Comparison of ENCODE assay signal across 8 mouse cellular contexts in the genomic region with DNA sequence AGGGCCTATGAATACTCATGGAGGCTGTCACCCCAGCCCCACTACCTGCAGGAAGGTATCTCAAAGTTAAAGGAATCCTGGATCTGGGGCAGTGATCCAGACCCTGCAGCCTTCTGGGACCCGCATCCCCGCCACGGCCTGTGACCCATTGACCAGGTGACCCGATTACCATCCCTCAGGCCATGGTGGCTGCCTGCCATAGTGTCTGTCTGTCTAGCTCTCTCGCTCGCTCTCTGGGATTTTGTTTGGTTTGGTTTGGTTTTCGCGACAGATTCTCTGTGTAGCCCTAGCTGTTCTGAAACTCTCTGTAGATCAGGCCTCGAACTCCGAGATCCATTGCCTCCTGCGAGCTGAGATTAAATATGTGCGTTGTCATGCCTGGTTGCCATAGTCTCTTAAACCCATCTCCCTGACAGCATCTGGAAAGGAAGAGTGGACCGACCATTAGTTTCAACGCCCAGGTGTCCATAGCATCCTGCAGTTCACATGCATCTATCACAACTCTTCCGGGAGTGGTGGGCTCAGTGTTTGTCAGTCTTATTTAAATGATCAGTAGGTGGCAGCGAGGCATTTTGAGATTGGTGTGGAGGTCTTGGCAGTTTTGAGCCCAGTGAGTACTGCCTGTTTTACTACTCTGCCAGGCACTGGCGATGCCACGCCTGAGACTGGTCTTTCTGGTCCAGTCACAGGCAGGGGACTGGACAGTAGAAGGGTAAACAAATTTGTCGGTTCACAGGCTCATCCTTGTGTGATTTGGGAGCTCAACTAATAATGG. TPM values are rescaled to one million over a fixed set of nuclear protein-coding genes. Genes with fewer than 3 reads are reported as not detected.
A peak's percentile ranks its signal among the peaks of the same experiment; 100 is the strongest.
DNase-seq lines count a peak whose midpoint lies in the region; ATAC-seq and TF ChIP-seq lines count a peak whose summit lies in the region.

No protein-coding gene starts in this region.

- peaks cover 12% of the 10 kb centered on the region for H3K36me3 ChIP-seq in ES-E14 (ENCODE audit: control insufficient read depth, insufficient read depth, low read length, poor library complexity, severe bottlenecking)
- H3K36me3 ChIP-seq in embryonic facial prominence, embryonic 10.5 days (replicated peaks) = peaks cover 50% of the 10 kb centered on the region
- H3K36me3 ChIP-seq in hindbrain, embryonic 15.5 days = peaks cover 12% of the 10 kb centered on the region; the same call in 1 of the 2 replicates

- H3K27ac ChIP-seq in ES-E14 (ENCODE audit: insufficient read depth, low read depth, low read length, poor library complexity, severe bottlenecking) = peak overlapping the region; percentile 55
- H3K27ac ChIP-seq in embryonic facial prominence, embryonic 10.5 days (replicated peaks) = peak overlapping the region; percentile 89
- H3K27ac ChIP-seq in hindbrain, embryonic 15.5 days (replicated peaks) = peak overlapping the region; percentile 90

- in situ Hi-C loops in ES-E14 (cut with MboI; ENCODE audit: low sequenced_read_pairs in 2 of 2, unreplicated experiment in 2 of 2) = no loop called here

- peak overlapping the region; percentile 82 for H3K9ac ChIP-seq in ES-E14 (ENCODE audit: insufficient read depth, low read depth, low read length, poor library complexity, severe bottlenecking)
- H3K9ac ChIP-seq in hindbrain, embryonic 15.5 days = peak overlapping the region; percentile 70

- no peaks in the 10 kb centered on the region for H3K27me3 ChIP-seq in embryonic facial prominence, embryonic 10.5 days (replicated peaks; ENCODE audit: low read depth, poor library complexity, severe bottlenecking)
- H3K27me3 ChIP-seq in hindbrain, embryonic 15.5 days = no peaks in the 10 kb centered on the region

- H3K4me3 ChIP-seq in ES-E14 (ENCODE audit: insufficient read depth in 1 of 2, low read depth in 1 of 2, low read length in 2 of 2, poor library complexity in 1 of 2, severe bottlenecking in 1 of 2) = peak overlapping the region; percentile 77 to 78
- H3K4me3 ChIP-seq in embryonic facial prominence, embryonic 10.5 days = peak overlapping the region; percentile 94
- H3K4me3 ChIP-seq in hindbrain, embryonic 15.5 days = peak overlapping the region; percentile 63

- 23% methylated on average over 19 of the region's 19 CpGs for WGBS in embryonic facial prominence, embryonic 10.5 days
- 19% methylated on average over 19 of the region's 19 CpGs for WGBS in hindbrain, embryonic 15.5 days

- no peak for ATAC-seq in hindbrain, embryonic 15.5 days (ENCODE audit: low FRiP score, low read depth)
- peak; percentile 1; the same call in 1 of the 2 replicates for ATAC-seq in megakaryocyte progenitor cell, adult 5-6 weeks (replicated peaks; ENCODE audit: poor library complexity)

- no peaks in the 10 kb centered on the region for H3K9me3 ChIP-seq in ES-E14 (ENCODE audit: control insufficient read depth, insufficient read depth, low read depth, low read length)
- no peaks in the 10 kb centered on the region for H3K9me3 ChIP-seq in embryonic facial prominence, embryonic 10.5 days
- no peaks in the 10 kb centered on the region for H3K9me3 ChIP-seq in hindbrain, embryonic 15.5 days

- peaks cover 12 to 16% of the 10 kb centered on the region in 2 experiments; a peak in 3 of 4 replicates for H3K4me1 ChIP-seq in ES-E14 (ENCODE audit: control insufficient read depth in 2 of 2, insufficient read depth in 2 of 2, low read length in 2 of 2, poor library complexity in 1 of 2)
- peaks cover 50% of the 10 kb centered on the region for H3K4me1 ChIP-seq in embryonic facial prominence, embryonic 10.5 days
- H3K4me1 ChIP-seq in hindbrain, embryonic 15.5 days (replicated peaks) = peaks cover 46% of the 10 kb centered on the region

- DNase-seq in kidney, adult 11 months = peak; percentile 30
- no peak for DNase-seq in kidney, adult 18-20 months
- no peak for DNase-seq in ES-E14 (ENCODE audit: low read depth, low spot score)
- peak; percentile 17 for DNase-seq in embryonic facial prominence, embryonic 10.5 days (ENCODE audit: low spot score)
- no peak for DNase-seq in ovary, postnatal 14 days (ENCODE audit: low spot score)
- DNase-seq in left cerebral cortex, adult 9 months (ENCODE audit: low spot score in 2 of 2) = no peak

- H3K4me2 ChIP-seq in hindbrain, embryonic 15.5 days = peak overlapping the region; percentile 89

TF ChIP-seq in ES-E14, 5 proteins besides CTCF, POLR2A, EP300 and RAD21:
- TF ChIP-seq ZNF384 (IDR thresholded peaks at IDR 0.05; ENCODE audit: low read depth, low read length) = no peak
- TF ChIP-seq MAFK (IDR thresholded peaks at IDR 0.05; ENCODE audit: insufficient read depth, low read depth, low read length) = no peak
- TF ChIP-seq CHD2 (IDR thresholded peaks at IDR 0.05; ENCODE audit: low read depth, low read length) = no peak
- no peak for TF ChIP-seq HCFC1 (IDR thresholded peaks at IDR 0.05; ENCODE audit: borderline replicate concordance, insufficient read depth, low read length)
- no peak for TF ChIP-seq ZC3H11A (IDR thresholded peaks at IDR 0.05; ENCODE audit: borderline replicate concordance, low read depth, low read length)

RNA-seq across cellular contexts. Expression of gene Mthfr, which starts 0.6 kb away (rescaled TPM):
- total RNA-seq in ES-E14 (2012; rRNA removed) = 34.0 and 51.7 TPM in 2 replicates
- 25.2 and 25.4 TPM in 2 replicates for polyA plus RNA-seq in embryonic facial prominence, embryonic 10.5 days (2016; fragmentation: Nextera tagmentation; extraction: Ambion mirVana)
- polyA plus RNA-seq in hindbrain, embryonic 15.5 days (2015; fragmentation: Nextera tagmentation; extraction: Ambion mirVana) = 18.0 and 22.1 TPM in 2 replicates
- total RNA-seq in megakaryocyte progenitor cell, adult 5-6 weeks (2015) = 5.5 and 6.2 TPM in 2 replicates
- total RNA-seq in megakaryocyte progenitor cell, adult 5-6 weeks (2017) = 4.3 and 7.2 TPM in 2 replicates

RNA-seq across cellular contexts. Expression of gene Clcn6, which starts 0.8 kb away (rescaled TPM):
- total RNA-seq in ES-E14 (2012; rRNA removed) = 32.5 and 49.1 TPM in 2 replicates
- polyA plus RNA-seq in embryonic facial prominence, embryonic 10.5 days (2016; fragmentation: Nextera tagmentation; extraction: Ambion mirVana) = 10.3 and 12.0 TPM in 2 replicates
- 31.3 and 32.8 TPM in 2 replicates for polyA plus RNA-seq in hindbrain, embryonic 15.5 days (2015; fragmentation: Nextera tagmentation; extraction: Ambion mirVana)
- 3.3 and 4.1 TPM in 2 replicates for total RNA-seq in megakaryocyte progenitor cell, adult 5-6 weeks (2015)
- total RNA-seq in megakaryocyte progenitor cell, adult 5-6 weeks (2017) = 1.5 and 6.4 TPM in 2 replicates

RNA-seq across cellular contexts. Expression of gene Nppa, which starts 38.9 kb away (rescaled TPM):
- 0.37 TPM in 1 of 2 replicates, not detected in the other for total RNA-seq in ES-E14 (2012; rRNA removed)
- polyA plus RNA-seq in embryonic facial prominence, embryonic 10.5 days (2016; fragmentation: Nextera tagmentation; extraction: Ambion mirVana) = 0.20 TPM in 1 of 2 replicates, not detected in the other
- polyA plus RNA-seq in hindbrain, embryonic 15.5 days (2015; fragmentation: Nextera tagmentation; extraction: Ambion mirVana) = 1.6 and 1.7 TPM in 2 replicates
- total RNA-seq in megakaryocyte progenitor cell, adult 5-6 weeks (2015) = not detected in 2 replicates
- not detected in 2 replicates for total RNA-seq in megakaryocyte progenitor cell, adult 5-6 weeks (2017)

RNA-seq across cellular contexts. Expression of gene Agtrap, which starts 48.4 kb away (rescaled TPM):
- total RNA-seq in ES-E14 (2012; rRNA removed) = 122 and 158 TPM in 2 replicates
- 13.2 and 14.8 TPM in 2 replicates for polyA plus RNA-seq in embryonic facial prominence, embryonic 10.5 days (2016; fragmentation: Nextera tagmentation; extraction: Ambion mirVana)
- polyA plus RNA-seq in hindbrain, embryonic 15.5 days (2015; fragmentation: Nextera tagmentation; extraction: Ambion mirVana) = 6.0 and 6.8 TPM in 2 replicates
- total RNA-seq in megakaryocyte progenitor cell, adult 5-6 weeks (2015) = 16.3 and 16.5 TPM in 2 replicates
- 34.5 and 35.9 TPM in 2 replicates for total RNA-seq in megakaryocyte progenitor cell, adult 5-6 weeks (2017)

RNA-seq across cellular contexts. Expression of gene Nppb, which starts 53.9 kb away (rescaled TPM):
- 0.95 and 3.8 TPM in 2 replicates for total RNA-seq in ES-E14 (2012; rRNA removed)
- 0.20 TPM in 1 of 2 replicates, not detected in the other for polyA plus RNA-seq in embryonic facial prominence, embryonic 10.5 days (2016; fragmentation: Nextera tagmentation; extraction: Ambion mirVana)
- 0.19 and 0.35 TPM in 2 replicates for polyA plus RNA-seq in hindbrain, embryonic 15.5 days (2015; fragmentation: Nextera tagmentation; extraction: Ambion mirVana)
- total RNA-seq in megakaryocyte progenitor cell, adult 5-6 weeks (2015) = not detected in 2 replicates
- total RNA-seq in megakaryocyte progenitor cell, adult 5-6 weeks (2017) = not detected in 2 replicates

Comparison
In these comparisons a context has a peak if more than half of its experiments do, and no peak if none do; other contexts are left out.
1. DNase-seq: peak in kidney, adult 11 months (single experiment) and embryonic facial prominence, embryonic 10.5 days (single experiment); none in kidney, adult 18-20 months (single experiment), ES-E14 (single experiment), ovary, postnatal 14 days (single experiment) and left cerebral cortex, adult 9 months (0 of 2).
2. Peak in every context shown above with its lines, with median percentiles within 50 percentile points of each other: H3K27ac ChIP-seq and H3K4me3 ChIP-seq.